Mouse (Mus musculus) layer of hippocampus, adult 9-11 months (tissue): ENCODE data around the gene Adam26b.
"Not testable (repeated sequence)": the region's sequence is repeated elsewhere in the genome, so short reads cannot be mapped to it uniquely, and the experiment has no call there.

ENCODE experiments used
- DNase-seq: peaks from one replicate; pipeline ENCODE4 v3.0.0; 2022

Adam26b gene

GRCm38 (mm10) chr8:43528006-43528405 lies at the start of gene Adam26b:
Adam26b (minus strand) TSS chr8:43528106.
- DNase-seq: not testable (repeated sequence)

- not testable (repeated sequence) for DNase-seq
Measured at GRCm38 (mm10) chr8:43576607-43577006, 48.7 kb upstream of the Adam26b start, which contains the start of gene Adam26a. Adam26a (minus strand) TSS chr8:43576707.
